Mouse (Mus musculus): ENCODE measurements around the gene Polh.

The Polh gene

GRCm38 (mm10) chr17:46168318-46168717 is 34.1 kb downstream of the Polh start:
- DNase-seq (ENCODE audit: low spot score in 2 of 2): no peak

GRCm38 (mm10) chr17:46167014-46167413 is 35.4 kb downstream of the Polh start:
- no peak for DNase-seq (ENCODE audit: low spot score in 2 of 2)

- DNase-seq (ENCODE audit: low spot score in 2 of 2): no peak
These were observed 36.2 kb downstream of the Polh start for GRCm38 (mm10) chr17:46166270-46166669.

- DNase-seq (ENCODE audit: low spot score in 2 of 2): no peak
These were observed 37.0 kb downstream of the Polh start for GRCm38 (mm10) chr17:46165460-46165859.

- DNase-seq (ENCODE audit: low spot score in 2 of 2): no peak
These were observed 37.7 kb downstream of the Polh start for GRCm38 (mm10) chr17:46164791-46165190.

GRCm38 (mm10) chr17:46164301-46164700 is 38.1 kb downstream of the Polh start:
- no peak for DNase-seq (ENCODE audit: low spot score in 2 of 2)

- DNase-seq (ENCODE audit: low spot score in 2 of 2): no peak
These were observed 39.5 kb downstream of the Polh start for GRCm38 (mm10) chr17:46162951-46163421.

- DNase-seq (ENCODE audit: low spot score in 2 of 2): no peak
These were observed 39.9 kb downstream of the Polh start for GRCm38 (mm10) chr17:46162551-46162950.

- no peak for DNase-seq (ENCODE audit: low spot score in 2 of 2)
These were observed 40.7 kb downstream of the Polh start for GRCm38 (mm10) chr17:46161710-46162109.

- no peak for DNase-seq (ENCODE audit: low spot score in 2 of 2)
These were observed 41.3 kb downstream of the Polh start for GRCm38 (mm10) chr17:46161179-46161578.

- DNase-seq (ENCODE audit: low spot score in 2 of 2): peak; percentile 85 to 91
These were observed 41.8 kb downstream of the Polh start, which contains the start of gene Gtpbp2 for GRCm38 (mm10) chr17:46160686-46161085. TSS of gene Gtpbp2 (plus strand) at chr17:46161032.

GRCm38 (mm10) chr17:46160090-46160662 is 42.3 kb downstream of the Polh start:
- DNase-seq (ENCODE audit: low spot score in 2 of 2): peak; percentile 72 to 74

- no peak for DNase-seq (ENCODE audit: low spot score in 2 of 2)
These were observed 43.2 kb downstream of the Polh start for GRCm38 (mm10) chr17:46159236-46159635.

- DNase-seq (ENCODE audit: low spot score in 2 of 2): no peak
These were observed 45.3 kb downstream of the Polh start for GRCm38 (mm10) chr17:46157131-46157530.

GRCm38 (mm10) chr17:46156680-46157079 is 45.8 kb downstream of the Polh start:
- no peak for DNase-seq (ENCODE audit: low spot score in 2 of 2)

- no peak for DNase-seq (ENCODE audit: low spot score in 2 of 2)
These were observed 48.1 kb downstream of the Polh start for GRCm38 (mm10) chr17:46154336-46154735.

GRCm38 (mm10) chr17:46152847-46153782 is 49.3 kb downstream of the Polh start, which contains the start of gene Mad2l1bp:
TSS of gene Mad2l1bp (minus strand) at chr17:46153553.
- peak; percentile 70 to 74 for DNase-seq (ENCODE audit: low spot score in 2 of 2)

- DNase-seq (ENCODE audit: low spot score in 2 of 2): peak; percentile 41 to 68
These were observed 58.6 kb downstream of the Polh start, which contains the start of gene Rsph9 for GRCm38 (mm10) chr17:46143578-46144423. TSS of gene Rsph9 (minus strand) at chr17:46144216.

- no peak for DNase-seq (ENCODE audit: low spot score in 2 of 2)
These were observed 62.6 kb downstream of the Polh start for GRCm38 (mm10) chr17:46139872-46140271.

- no peak for DNase-seq (ENCODE audit: low spot score in 2 of 2)
These were observed 63.7 kb downstream of the Polh start for GRCm38 (mm10) chr17:46138563-46139236.

- DNase-seq (ENCODE audit: low spot score in 2 of 2): no peak
These were observed 69.6 kb downstream of the Polh start for GRCm38 (mm10) chr17:46132862-46133261.

All from frontal cortex, postnatal 25 days (tissue).